Mouse (Mus musculus) cerebellum, adult 2 months (tissue): ENCODE measurements at regions not wholly inside any gene's neighbourhood (a gene's known extent, or its start where the extent isn't known, plus 50 kb on each side); places are given as distances from the start of the nearest gene placed in this dataset.

ENCODE experiments used
- CTCF ChIP-seq: fragments of 200-500 bp; IDR thresholded peaks from 2 replicates; pipeline ENCODE4 v1.5.1; 2011; ENCODE audit warnings: low read depth, mild to moderate bottlenecking, control low read depth, low read length, moderate library complexity, borderline replicate concordance; ENCODE audit not compliant: insufficient read depth
- POLR2A ChIP-seq: fragments of 200-500 bp; IDR thresholded peaks from 2 replicates; pipeline ENCODE4 v1.6.1; 2011; ENCODE audit warnings: low read length, control low read depth, borderline replicate concordance; ENCODE audit not compliant: insufficient read depth

- TF ChIP-seq POLR2A: no peak
- no peak for TF ChIP-seq CTCF
Observed at GRCm38 (mm10) chr6:94410480-94410879, 89.7 kb upstream of the Slc25a26 start.
